Mouse (Mus musculus) MEL (cell line): Measurements from ENCODE around the gene Drc3. TPM values are rescaled to one million over a fixed set of nuclear protein-coding genes. Genes with fewer than 3 reads are reported as not detected.

Experiments used
- DNase-seq: peaks from one replicate; pipeline ENCODE4 v3.0.0; 2011; ENCODE audit warnings: low read depth, low spot score
- H3K27ac ChIP-seq: 2 replicates; pipeline ENCODE4 v1.5.1; 2012; ENCODE audit warnings: low read depth, mild to moderate bottlenecking, control low read depth, low read length, moderate library complexity; ENCODE audit not compliant: control insufficient read depth
- H3K27me3 ChIP-seq, 2 experiments: fragments of 150-350 bp in 1 of 2; sonication (generic) in 1 of 2; 2 replicates each; pipeline ENCODE4 v1.6.1; 2012; ENCODE audit warnings: low read length in 2 of 2, mild to moderate bottlenecking in 2 of 2, improper control_type of control experiment in 1 of 2, moderate library complexity in 1 of 2; ENCODE audit not compliant: insufficient read depth in 2 of 2, control insufficient read depth in 1 of 2
- H3K36me3 ChIP-seq, 2 experiments: 2 replicates each; pipeline ENCODE4 v1.6.1; 2012 to 2014; ENCODE audit warnings: low read length in 2 of 2, improper control_type of control experiment in 1 of 2, inconsistent platforms in 1 of 2, mild to moderate bottlenecking in 1 of 2; ENCODE audit not compliant: insufficient read depth in 2 of 2, control insufficient read depth in 1 of 2
- H3K4me1 ChIP-seq, 2 experiments: fragments of 150-350 bp in 1 of 2; sonication (generic) in 1 of 2; 2 replicates each; pipeline ENCODE4 v1.6.1; 2012; ENCODE audit warnings: low read length in 2 of 2, improper control_type of control experiment in 1 of 2, mild to moderate bottlenecking in 1 of 2; ENCODE audit not compliant: insufficient read depth in 2 of 2, control insufficient read depth in 1 of 2
- H3K4me3 ChIP-seq, 2 experiments: fragments of 150-350 bp in 1 of 2; sonication (generic) in 1 of 2; 2 replicates each; pipeline ENCODE4 v1.5.1; 2012; ENCODE audit warnings: low read depth in 2 of 2, low read length in 2 of 2, mild to moderate bottlenecking in 2 of 2, moderate library complexity in 2 of 2, control low read depth in 1 of 2, improper control_type of control experiment in 1 of 2; ENCODE audit not compliant: control insufficient read depth in 1 of 2, insufficient read depth in 1 of 2
- H3K79me2 ChIP-seq: 2 replicates; pipeline ENCODE4 v1.6.1; 2012; ENCODE audit warnings: mild to moderate bottlenecking, low read length, moderate library complexity; ENCODE audit not compliant: control insufficient read depth, poor library complexity, insufficient read depth
- H3K9ac ChIP-seq: 2 replicates; pipeline ENCODE4 v1.6.1; 2012; ENCODE audit warnings: low read depth, mild to moderate bottlenecking, control low read depth, low read length, moderate library complexity; ENCODE audit not compliant: control insufficient read depth, poor library complexity, severe bottlenecking
- H3K9me3 ChIP-seq: fragments of 150-350 bp; sonication (generic); replicated peaks from 2 replicates; pipeline ENCODE4 v1.6.1; 2012; ENCODE audit warnings: mild to moderate bottlenecking, low read length, improper control_type of control experiment, moderate library complexity; ENCODE audit not compliant: insufficient read depth
- CHD1 ChIP-seq: IDR thresholded peaks from 2 replicates; pipeline ENCODE4 v1.6.1; 2012; ENCODE audit warnings: low read depth, mild to moderate bottlenecking, inconsistent platforms, low read length, improper control_type of control experiment
- CHD2 ChIP-seq: IDR thresholded peaks from 2 replicates; pipeline ENCODE4 v1.6.1; 2011; ENCODE audit warnings: low read length, improper control_type of control experiment
- CTCF ChIP-seq, 3 experiments: IDR thresholded peaks in 2 of 3; conservative IDR thresholded peaks in 1 of 3; 2 replicates each; pipeline ENCODE4 v1.5.1; 2011 to 2012; ENCODE audit warnings: low read length in 3 of 3, low read depth in 2 of 3, mild to moderate bottlenecking in 2 of 3, improper control_type of control experiment in 1 of 3, inconsistent platforms in 1 of 3, mixed read lengths in 1 of 3, moderate library complexity in 1 of 3; ENCODE audit not compliant: control insufficient read depth in 1 of 3, insufficient read depth in 1 of 3, poor library complexity in 1 of 3, severe bottlenecking in 1 of 3
- E2F4 ChIP-seq: IDR thresholded peaks from 2 replicates; pipeline ENCODE4 v1.6.1; 2011; ENCODE audit warnings: low read depth, low read length, improper control_type of control experiment, borderline replicate concordance
- EP300 ChIP-seq, 2 experiments: IDR thresholded peaks; 2 replicates each; pipeline ENCODE4 v1.6.1; 2011; ENCODE audit warnings: improper control_type of control experiment in 2 of 2, low read length in 2 of 2, low read depth in 1 of 2, mild to moderate bottlenecking in 1 of 2
- GABPA ChIP-seq: IDR thresholded peaks from 2 replicates; pipeline ENCODE4 v1.6.1; 2012; ENCODE audit warnings: low read depth, mild to moderate bottlenecking, inconsistent platforms, low read length, improper control_type of control experiment, moderate library complexity
- GATA1 ChIP-seq: IDR thresholded peaks from 2 replicates; pipeline ENCODE4 v1.6.1; 2011; ENCODE audit warnings: low read depth, low read length, improper control_type of control experiment
- HCFC1 ChIP-seq: IDR thresholded peaks from 2 replicates; pipeline ENCODE4 v1.6.1; 2012; ENCODE audit warnings: low read depth, mild to moderate bottlenecking, inconsistent platforms, low read length, improper control_type of control experiment, moderate library complexity
- KAT2A ChIP-seq: conservative IDR thresholded peaks from 2 replicates; pipeline ENCODE4 v1.6.1; 2012; ENCODE audit warnings: low read depth, low read length, improper control_type of control experiment, inconsistent platforms
- MAFK ChIP-seq: IDR thresholded peaks from 2 replicates; pipeline ENCODE4 v1.6.1; 2011; ENCODE audit warnings: low read depth, mild to moderate bottlenecking, low read length, improper control_type of control experiment, borderline replicate concordance
- MAX ChIP-seq: IDR thresholded peaks from 2 replicates; pipeline ENCODE4 v1.6.1; 2011; ENCODE audit warnings: low read length, improper control_type of control experiment
- MAZ ChIP-seq: IDR thresholded peaks from 2 replicates; pipeline ENCODE4 v1.6.1; 2012; ENCODE audit warnings: low read depth, mild to moderate bottlenecking, inconsistent platforms, low read length, improper control_type of control experiment
- NRF1 ChIP-seq: IDR thresholded peaks from 2 replicates; pipeline ENCODE4 v1.6.1; 2014; ENCODE audit warnings: low read depth, mild to moderate bottlenecking, inconsistent platforms, low read length, improper control_type of control experiment, moderate library complexity; ENCODE audit not compliant: poor library complexity, insufficient read depth, severe bottlenecking
- RAD21 ChIP-seq: IDR thresholded peaks from 2 replicates; pipeline ENCODE4 v1.6.1; 2011; ENCODE audit warnings: mild to moderate bottlenecking, low read depth, low read length, improper control_type of control experiment
- RCOR1 ChIP-seq: IDR thresholded peaks from 2 replicates; pipeline ENCODE4 v1.6.1; 2012; ENCODE audit warnings: low read depth, mild to moderate bottlenecking, inconsistent platforms, low read length, improper control_type of control experiment
- SMC3 ChIP-seq: IDR thresholded peaks from 2 replicates; pipeline ENCODE4 v1.6.1; 2011; ENCODE audit warnings: low read depth, low read length, improper control_type of control experiment
- UBTF ChIP-seq: IDR thresholded peaks from 2 replicates; pipeline ENCODE4 v1.6.1; 2012; ENCODE audit warnings: low read depth, mild to moderate bottlenecking, inconsistent platforms, low read length, improper control_type of control experiment, moderate library complexity, borderline replicate concordance; ENCODE audit not compliant: insufficient read depth
- polyA plus RNA-seq, 2 experiments: library from polyadenylated mRNA; stranded (reverse) in 1 of 2; unstranded in 1 of 2; fragments of >175 nt in 1 of 2; fragments of >200 nt in 1 of 2; gene quantifications; 2 replicates each; pipeline versions ENCODE4 v1.2.1 to v1.2.4; 2012; ENCODE audit warnings: low replicate concordance in 2 of 2, low read depth in 1 of 2; ENCODE audit not compliant: insufficient read length in 2 of 2, insufficient read depth in 1 of 2, missing spikeins in 1 of 2
- total RNA-seq: library from RNA; depleted of rRNA; stranded (reverse); fragments of 300-350 nt; gene quantifications from 2 replicates; pipeline ENCODE4 v1.2.3, GENCODE M21; 2012

Drc3 gene
- total and polyA plus RNA-seq, 3 experiments, result 0.69 to 0.91 TPM; not detected in 1

DNA sequence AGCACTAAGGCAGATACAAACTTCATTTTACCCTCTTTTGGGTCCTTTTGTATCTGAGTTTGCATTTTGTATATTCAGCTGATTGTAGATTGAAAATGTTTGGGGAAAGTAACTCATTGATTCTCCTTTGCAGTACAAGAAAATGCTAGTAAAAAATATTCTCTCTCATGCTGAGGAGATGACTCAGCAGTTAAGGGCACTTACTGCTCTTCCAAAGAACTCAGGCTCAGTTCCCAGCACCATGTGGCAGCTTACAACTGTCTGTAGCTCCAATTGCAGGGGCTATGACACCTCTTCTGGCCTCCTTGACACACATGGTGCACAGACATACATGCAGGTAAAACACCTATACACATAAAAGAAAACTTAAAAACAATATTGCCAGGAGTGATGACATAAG, 80.4 kb downstream of the Drc3 start:
- Histone ChIP-seq H3K9ac (no peak overlapping the region), H3K36me3 (peaks cover 5 to 35% of the 10 kb centered on the region in 2 experiments), H3K27me3 (no peaks in the 10 kb centered on the region), H3K9me3 (no peaks in the 10 kb centered on the region), H3K27ac (no peak overlapping the region), H3K4me1 (peaks cover 0 to 7% of the 10 kb centered on the region in 2 experiments; a peak in 2 of 4 replicates), H3K79me2 (no peaks in the 10 kb centered on the region), H3K4me3 (no peak overlapping the region)
- no peak for TF ChIP-seq CHD1
- peak; percentile 13; the same call in 1 of the 2 replicates for TF ChIP-seq GABPA
- TF ChIP-seq UBTF, result no peak
- no peak for TF ChIP-seq EP300 (IDR thresholded peaks at IDR 0.05; ENCODE audit: low read depth in 1 of 2, low read length in 2 of 2)
- TF ChIP-seq RCOR1, result no peak
- TF ChIP-seq MAZ, result no peak
- TF ChIP-seq NRF1, result no peak
- peak; percentile 47; the same call in 1 of the 2 replicates for TF ChIP-seq MAFK
- TF ChIP-seq SMC3, result no peak
- TF ChIP-seq KAT2A, result no peak
- peak; percentile 53 for DNase-seq

DNA sequence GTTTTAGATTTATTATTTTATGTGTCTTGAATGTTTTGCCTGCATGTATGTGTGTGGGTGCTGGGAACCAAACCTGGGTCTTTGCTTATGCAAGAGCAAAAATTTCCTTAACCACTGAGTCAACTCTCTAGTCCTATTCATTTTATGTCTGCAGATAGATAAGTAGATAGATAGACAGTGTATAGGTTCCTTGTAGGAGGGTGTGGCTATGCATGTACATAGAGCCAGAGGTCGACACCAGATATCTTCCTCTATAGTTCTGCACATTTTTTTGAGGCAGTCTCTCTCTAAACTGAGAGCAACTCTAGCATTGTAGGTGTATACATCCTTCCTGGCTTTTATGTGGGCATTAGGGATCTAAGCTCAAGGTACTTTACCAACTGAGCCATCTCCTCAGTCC, 82.0 kb downstream of the Drc3 start:
- Histone ChIP-seq H3K4me1 (peaks cover 0 to 7% of the 10 kb centered on the region in 2 experiments; a peak in 2 of 4 replicates), H3K36me3 (peaks cover 5 to 34% of the 10 kb centered on the region in 2 experiments), H3K4me3 (no peak overlapping the region), H3K27ac (no peak overlapping the region), H3K79me2 (no peaks in the 10 kb centered on the region), H3K9ac (no peak overlapping the region), H3K9me3 (no peaks in the 10 kb centered on the region), H3K27me3 (no peaks in the 10 kb centered on the region)
- peak; percentile 33 for DNase-seq
- TF ChIP-seq RAD21 (no peak), HCFC1 (no peak), CHD1 (no peak), NRF1 (no peak), SMC3 (no peak), GATA1 (no peak), CTCF (IDR thresholded peaks at IDR 0.05 in 2 of 3, conservative IDR thresholded peaks at IDR 0.05 in 1 of 3; ENCODE audit: control insufficient read depth in 1 of 3, insufficient read depth in 1 of 3, low read depth in 2 of 3, low read length in 3 of 3, poor library complexity in 1 of 3, severe bottlenecking in 1 of 3) (no peak), RCOR1 (no peak), CHD2 (no peak), MAX (no peak), E2F4 (no peak)
- TF ChIP-seq, all 39 proteins: peak for 0
